Mouse (Mus musculus) ES-Bruce4 (cell line): ENCODE measurements around the gene Sgip1. TPM values are rescaled to one million over a fixed set of nuclear protein-coding genes. Genes with fewer than 3 reads are reported as not detected.

Experiments
- H3K27ac ChIP-seq: 2 replicates; pipeline ENCODE4 v1.5.1; 2012; ENCODE audit warnings: low read length, inconsistent platforms; ENCODE audit not compliant: insufficient read depth
- H3K27me3 ChIP-seq: 2 replicates; pipeline ENCODE4 v1.6.1; 2012; ENCODE audit warnings: mild to moderate bottlenecking, low read length, inconsistent platforms; ENCODE audit not compliant: control insufficient read depth, poor library complexity, insufficient read depth, severe bottlenecking
- H3K36me3 ChIP-seq: 2 replicates; pipeline ENCODE4 v1.6.1; 2012; ENCODE audit warnings: inconsistent platforms, mild to moderate bottlenecking, low read length, moderate library complexity; ENCODE audit not compliant: control insufficient read depth, poor library complexity, insufficient read depth, severe bottlenecking
- H3K4me1 ChIP-seq: one replicate; pipeline ENCODE4 v1.8.1; 2011; ENCODE audit warnings: low read length; ENCODE audit not compliant: control insufficient read depth, insufficient read depth
- H3K4me3 ChIP-seq: 2 replicates; pipeline ENCODE4 v1.5.1; 2011; ENCODE audit warnings: low read depth, mild to moderate bottlenecking, low read length
- H3K9ac ChIP-seq: 2 replicates; pipeline ENCODE4 v1.6.1; 2012; ENCODE audit warnings: low read depth, mild to moderate bottlenecking, inconsistent platforms; ENCODE audit not compliant: poor library complexity, severe bottlenecking
- H3K9me3 ChIP-seq: replicated peaks from 2 replicates; pipeline ENCODE4 v1.6.1; 2012; ENCODE audit warnings: mild to moderate bottlenecking, low read length, inconsistent platforms; ENCODE audit not compliant: control insufficient read depth, poor library complexity, insufficient read depth, severe bottlenecking
- CTCF ChIP-seq: IDR thresholded peaks from one replicate; pipeline ENCODE4 v1.8.1; 2011; ENCODE audit warnings: low read depth, low read length
- EP300 ChIP-seq: IDR thresholded peaks from 2 replicates; pipeline ENCODE4 v1.6.1; 2011; ENCODE audit warnings: low read depth, low read length; ENCODE audit not compliant: insufficient read depth
- POLR2A ChIP-seq: IDR thresholded peaks from one replicate; pipeline ENCODE4 v1.8.1; 2011; ENCODE audit warnings: low read length; ENCODE audit not compliant: insufficient read depth
- polyA plus RNA-seq: library from polyadenylated mRNA; stranded (reverse); fragments of >200 nt; gene quantifications from 2 replicates; pipeline ENCODE4 v1.2.4, GENCODE M21; 2011; ENCODE audit warnings: low read depth; ENCODE audit not compliant: missing spikeins, insufficient read depth, insufficient read length

The Sgip1 gene
- polyA plus RNA-seq, 1 experiment = 2.9 TPM

DNA sequence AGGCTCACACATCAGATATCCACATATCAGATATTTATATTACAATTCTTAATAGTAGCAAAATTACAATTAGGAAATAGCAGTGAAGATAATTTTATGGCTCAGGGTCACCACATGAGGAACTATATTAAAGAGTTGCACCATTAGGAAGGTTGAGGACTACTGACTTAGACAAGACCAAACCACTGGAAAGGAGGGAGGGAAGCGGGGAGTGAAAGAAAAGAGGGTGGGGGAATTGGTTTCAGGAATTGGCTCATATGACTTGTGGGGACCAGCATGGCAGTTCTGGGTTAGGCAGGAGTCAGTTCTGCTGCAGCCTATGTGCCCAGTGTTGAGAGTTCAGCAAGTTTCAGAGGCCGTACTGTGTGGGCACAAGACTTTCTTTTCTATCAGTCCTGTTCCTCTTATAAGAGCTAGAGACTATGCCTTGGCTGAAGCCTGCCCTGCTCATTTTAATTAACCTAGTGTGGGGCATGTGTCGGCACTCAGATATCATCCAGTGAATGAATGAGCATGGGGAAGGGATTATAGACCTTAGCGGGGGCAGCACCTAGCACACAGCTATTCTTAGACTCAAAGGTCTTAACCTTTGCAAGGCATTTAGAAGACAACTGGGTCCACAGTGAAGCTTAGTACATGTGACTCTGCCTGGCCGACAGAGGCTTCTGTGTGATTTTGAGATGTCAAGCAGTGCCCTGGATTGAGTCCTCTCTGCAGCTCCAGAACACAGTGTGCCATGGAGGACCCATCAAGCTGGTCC, 30.7 kb downstream of the Sgip1 start:
- H3K36me3 ChIP-seq = no peaks in the 10 kb centered on the region
- no peaks in the 10 kb centered on the region for H3K4me1 ChIP-seq
- no peak overlapping the region for H3K27ac ChIP-seq
- H3K4me3 ChIP-seq = no peak overlapping the region
- H3K9ac ChIP-seq = no peak overlapping the region
- no peaks in the 10 kb centered on the region for H3K9me3 ChIP-seq
- no peaks in the 10 kb centered on the region for H3K27me3 ChIP-seq
- no peak for TF ChIP-seq POLR2A
- no peak for TF ChIP-seq EP300
- TF ChIP-seq CTCF = no peak

- Histone ChIP-seq H3K36me3 (no peaks in the 10 kb centered on the region), H3K4me3 (no peak overlapping the region), H3K9me3 (no peaks in the 10 kb centered on the region), H3K9ac (no peak overlapping the region), H3K27me3 (no peaks in the 10 kb centered on the region), H3K4me1 (no peaks in the 10 kb centered on the region), H3K27ac (no peak overlapping the region)
- TF ChIP-seq CTCF (no peak), EP300 (no peak), POLR2A (no peak)
Measured at GRCm38 (mm10) chr4:102773225-102773624, 32.1 kb downstream of the Sgip1 start.

- no peak overlapping the region for H3K9ac ChIP-seq
- no peaks in the 10 kb centered on the region for H3K27me3 ChIP-seq
- H3K4me1 ChIP-seq = no peaks in the 10 kb centered on the region
- H3K27ac ChIP-seq = no peak overlapping the region
- H3K9me3 ChIP-seq = no peaks in the 10 kb centered on the region
- H3K36me3 ChIP-seq = no peaks in the 10 kb centered on the region
- no peak overlapping the region for H3K4me3 ChIP-seq
- TF ChIP-seq POLR2A (no peak), EP300 (no peak), CTCF (no peak)
Measured at GRCm38 (mm10) chr4:102773841-102774240, 32.7 kb downstream of the Sgip1 start.

DNA sequence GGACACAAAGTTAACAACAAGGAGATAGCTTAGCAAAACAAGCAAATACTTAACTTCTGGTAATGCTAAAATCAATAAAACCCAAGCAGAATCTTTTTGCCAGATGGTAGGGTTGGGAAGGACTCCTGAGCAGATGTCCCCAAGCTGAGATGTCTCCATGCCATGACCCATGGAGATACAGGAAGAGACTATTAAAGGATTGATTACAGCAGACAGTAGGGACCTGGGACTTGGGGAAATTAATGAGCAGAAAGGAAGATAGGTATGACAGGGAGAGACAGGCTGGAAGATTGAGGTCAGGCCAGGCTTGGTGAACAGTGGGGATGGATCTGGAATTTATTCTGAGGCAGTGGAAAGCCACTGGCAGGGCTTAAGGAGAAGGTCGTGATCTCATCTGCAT, 33.5 kb downstream of the Sgip1 start:
- TF ChIP-seq EP300 = no peak
- TF ChIP-seq POLR2A = no peak
- TF ChIP-seq CTCF = no peak

GRCm38 (mm10) chr4:102775596-102776270, 34.6 kb downstream of the Sgip1 start:
- Histone ChIP-seq H3K4me3 (no peak overlapping the region), H3K4me1 (no peaks in the 10 kb centered on the region), H3K9ac (no peak overlapping the region), H3K36me3 (no peaks in the 10 kb centered on the region), H3K27me3 (no peaks in the 10 kb centered on the region), H3K27ac (no peak overlapping the region), H3K9me3 (no peaks in the 10 kb centered on the region)
- TF ChIP-seq POLR2A (no peak), CTCF (no peak), EP300 (no peak)

More for the DNA sequence above, 33.5 kb downstream of the Sgip1 start:
- no peaks in the 10 kb centered on the region for H3K9me3 ChIP-seq
- H3K27me3 ChIP-seq = no peaks in the 10 kb centered on the region
- H3K4me3 ChIP-seq = no peak overlapping the region
- no peak overlapping the region for H3K9ac ChIP-seq
- H3K36me3 ChIP-seq = no peaks in the 10 kb centered on the region
- no peak overlapping the region for H3K27ac ChIP-seq
- H3K4me1 ChIP-seq = no peaks in the 10 kb centered on the region

DNA sequence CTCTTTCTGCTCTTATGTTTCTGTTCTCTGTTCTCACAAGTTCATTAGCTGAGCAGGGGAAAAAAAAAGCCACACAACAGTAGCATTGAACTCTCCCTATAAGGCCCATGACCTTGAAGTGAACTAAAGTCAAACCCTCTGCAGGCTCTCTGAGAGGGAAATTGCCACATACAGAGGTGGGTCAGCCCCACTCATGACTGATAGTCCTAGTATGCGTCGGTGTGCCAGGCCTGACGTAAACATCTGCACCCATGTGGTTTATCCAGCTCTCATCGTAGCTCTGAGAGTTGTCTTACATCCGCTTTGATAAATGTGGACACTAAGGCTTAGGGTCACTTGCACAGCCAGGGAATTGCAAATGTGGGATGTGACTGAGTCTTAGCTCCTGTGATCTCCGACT, 38.8 kb downstream of the Sgip1 start:
- no peak for TF ChIP-seq EP300
- TF ChIP-seq POLR2A = no peak
- TF ChIP-seq CTCF = no peak
- H3K9ac ChIP-seq = no peak overlapping the region

More for the DNA sequence above, 38.8 kb downstream of the Sgip1 start:
- H3K27ac ChIP-seq = no peak overlapping the region
- H3K4me3 ChIP-seq = no peak overlapping the region
- no peaks in the 10 kb centered on the region for H3K4me1 ChIP-seq
- H3K36me3 ChIP-seq = no peaks in the 10 kb centered on the region
- no peaks in the 10 kb centered on the region for H3K27me3 ChIP-seq
- no peaks in the 10 kb centered on the region for H3K9me3 ChIP-seq
